Mouse (Mus musculus) ES-Bruce4 (cell line): ENCODE results near the gene Slc10a6. TPM values are rescaled to one million over a fixed set of nuclear protein-coding genes. Genes with fewer than 3 reads are reported as not detected.

Source experiments
- H3K27ac ChIP-seq: 2 replicates; pipeline ENCODE4 v1.5.1; 2012; ENCODE audit warnings: low read length, inconsistent platforms; ENCODE audit not compliant: insufficient read depth
- H3K27me3 ChIP-seq: 2 replicates; pipeline ENCODE4 v1.6.1; 2012; ENCODE audit warnings: mild to moderate bottlenecking, low read length, inconsistent platforms; ENCODE audit not compliant: control insufficient read depth, poor library complexity, insufficient read depth, severe bottlenecking
- H3K36me3 ChIP-seq: 2 replicates; pipeline ENCODE4 v1.6.1; 2012; ENCODE audit warnings: inconsistent platforms, mild to moderate bottlenecking, low read length, moderate library complexity; ENCODE audit not compliant: control insufficient read depth, poor library complexity, insufficient read depth, severe bottlenecking
- H3K4me1 ChIP-seq: one replicate; pipeline ENCODE4 v1.8.1; 2011; ENCODE audit warnings: low read length; ENCODE audit not compliant: control insufficient read depth, insufficient read depth
- H3K4me3 ChIP-seq: 2 replicates; pipeline ENCODE4 v1.5.1; 2011; ENCODE audit warnings: low read depth, mild to moderate bottlenecking, low read length
- H3K9ac ChIP-seq: 2 replicates; pipeline ENCODE4 v1.6.1; 2012; ENCODE audit warnings: low read depth, mild to moderate bottlenecking, inconsistent platforms; ENCODE audit not compliant: poor library complexity, severe bottlenecking
- H3K9me3 ChIP-seq: replicated peaks from 2 replicates; pipeline ENCODE4 v1.6.1; 2012; ENCODE audit warnings: mild to moderate bottlenecking, low read length, inconsistent platforms; ENCODE audit not compliant: control insufficient read depth, poor library complexity, insufficient read depth, severe bottlenecking
- CTCF ChIP-seq: IDR thresholded peaks from one replicate; pipeline ENCODE4 v1.8.1; 2011; ENCODE audit warnings: low read depth, low read length
- EP300 ChIP-seq: IDR thresholded peaks from 2 replicates; pipeline ENCODE4 v1.6.1; 2011; ENCODE audit warnings: low read depth, low read length; ENCODE audit not compliant: insufficient read depth
- POLR2A ChIP-seq: IDR thresholded peaks from one replicate; pipeline ENCODE4 v1.8.1; 2011; ENCODE audit warnings: low read length; ENCODE audit not compliant: insufficient read depth
- polyA plus RNA-seq: library from polyadenylated mRNA; stranded (reverse); fragments of >200 nt; gene quantifications from 2 replicates; pipeline ENCODE4 v1.2.4, GENCODE M21; 2011; ENCODE audit warnings: low read depth; ENCODE audit not compliant: missing spikeins, insufficient read depth, insufficient read length

Slc10a6 gene
- polyA plus RNA-seq, 1 experiment = not detected

- TF ChIP-seq EP300 (no peak), POLR2A (no peak), CTCF (no peak)
Observed at GRCm38 (mm10) chr5:103671858-103672257, 42.7 kb upstream of the Slc10a6 start.

GRCm38 (mm10) chr5:103665876-103666275, 36.7 kb upstream of the Slc10a6 start:
- Histone ChIP-seq H3K27ac (no peak overlapping the region), H3K4me1 (no peaks in the 10 kb centered on the region), H3K9me3 (no peaks in the 10 kb centered on the region), H3K36me3 (no peaks in the 10 kb centered on the region), H3K4me3 (no peak overlapping the region), H3K9ac (no peak overlapping the region), H3K27me3 (no peaks in the 10 kb centered on the region)
- no peak for TF ChIP-seq CTCF
- no peak for TF ChIP-seq EP300
- TF ChIP-seq POLR2A = no peak

More at GRCm38 (mm10) chr5:103671858-103672257, 42.7 kb upstream of the Slc10a6 start:
- Histone ChIP-seq H3K9me3 (no peaks in the 10 kb centered on the region), H3K27me3 (no peaks in the 10 kb centered on the region), H3K4me3 (no peak overlapping the region), H3K4me1 (no peaks in the 10 kb centered on the region), H3K9ac (no peak overlapping the region), H3K36me3 (no peaks in the 10 kb centered on the region), H3K27ac (no peak overlapping the region)

- TF ChIP-seq CTCF (no peak), EP300 (no peak), POLR2A (no peak)
- no peaks in the 10 kb centered on the region for H3K4me1 ChIP-seq
- H3K4me3 ChIP-seq = no peak overlapping the region
- no peaks in the 10 kb centered on the region for H3K27me3 ChIP-seq
- H3K27ac ChIP-seq = no peak overlapping the region
- no peaks in the 10 kb centered on the region for H3K9me3 ChIP-seq
- H3K9ac ChIP-seq = no peak overlapping the region
- H3K36me3 ChIP-seq = no peaks in the 10 kb centered on the region
Observed at GRCm38 (mm10) chr5:103664932-103665331, 35.7 kb upstream of the Slc10a6 start.

- no peaks in the 10 kb centered on the region for H3K36me3 ChIP-seq
- no peak overlapping the region for H3K27ac ChIP-seq
- no peaks in the 10 kb centered on the region for H3K9me3 ChIP-seq
- no peak for TF ChIP-seq POLR2A
- peak; percentile 12 for TF ChIP-seq CTCF
- no peak for TF ChIP-seq EP300
- H3K4me1 ChIP-seq = no peaks in the 10 kb centered on the region
- no peak overlapping the region for H3K9ac ChIP-seq
- H3K27me3 ChIP-seq = no peaks in the 10 kb centered on the region
- H3K4me3 ChIP-seq = no peak overlapping the region
Observed at GRCm38 (mm10) chr5:103659571-103659970, 30.4 kb upstream of the Slc10a6 start.

- H3K27me3 ChIP-seq = no peaks in the 10 kb centered on the region
- no peaks in the 10 kb centered on the region for H3K4me1 ChIP-seq
- H3K9me3 ChIP-seq = no peaks in the 10 kb centered on the region
- no peaks in the 10 kb centered on the region for H3K36me3 ChIP-seq
- no peak overlapping the region for H3K9ac ChIP-seq
- TF ChIP-seq CTCF (peak; percentile 11), POLR2A (no peak)
- no peak overlapping the region for H3K27ac ChIP-seq
- H3K4me3 ChIP-seq = no peak overlapping the region
Observed at GRCm38 (mm10) chr5:103658921-103659320, 29.7 kb upstream of the Slc10a6 start.

GRCm38 (mm10) chr5:103655346-103656118, 26.3 kb upstream of the Slc10a6 start, which contains the start of gene 1700016H13Rik:
TSS of gene 1700016H13Rik (minus strand) at chr5:103656010.
- H3K4me1 ChIP-seq = no peaks in the 10 kb centered on the region
- H3K4me3 ChIP-seq = peak within 1 kb of the TSS; percentile 84
- H3K36me3 ChIP-seq = no peaks in the 10 kb centered on the region
- H3K9ac ChIP-seq = peak within 1 kb of the TSS; percentile 29
- H3K9me3 ChIP-seq = no peaks in the 10 kb centered on the region
- H3K27me3 ChIP-seq = no peaks in the 10 kb centered on the region
- peak within 1 kb of the TSS; percentile 27; the same call in 1 of the 2 replicates for H3K27ac ChIP-seq
- TF ChIP-seq CTCF = peak; percentile 71
- no peak for TF ChIP-seq EP300
- no peak for TF ChIP-seq POLR2A
